Mouse (Mus musculus) cerebellum, adult 11-12 months (tissue): ENCODE measurements around the gene Vcpkmt.
A peak's percentile ranks its signal among the peaks of the same experiment; 100 is the strongest.

Experiments used
- DNase-seq: peaks from one replicate; pipeline ENCODE4 v3.0.0; 2022

Vcpkmt gene

GRCm38 (mm10) chr12:69537675-69538361, 45.0 kb downstream of the Vcpkmt start:
- no peak for DNase-seq

DNA sequence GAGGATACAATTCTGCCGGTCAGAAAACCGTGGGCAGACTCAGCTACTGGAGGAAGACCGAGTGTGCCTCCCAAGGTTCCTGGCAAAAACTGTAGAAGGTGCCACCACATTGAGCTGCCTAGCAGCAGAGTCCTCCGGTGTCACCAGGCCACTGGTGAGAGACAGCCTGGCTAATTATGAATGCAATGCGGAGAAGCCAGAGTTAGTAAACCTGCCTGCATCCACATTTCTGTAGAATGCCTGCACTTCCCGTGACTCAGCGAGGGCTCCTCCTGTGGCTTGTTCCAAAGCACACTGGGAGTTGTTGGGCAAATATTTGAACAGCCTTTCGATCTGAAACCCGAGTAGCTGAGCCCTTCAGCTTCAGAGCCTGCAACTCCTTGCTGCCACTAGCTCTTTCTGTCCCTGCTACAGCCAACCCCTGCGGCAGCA, 45.6 kb downstream of the Vcpkmt start:
- peak; percentile 71 for DNase-seq

DNA sequence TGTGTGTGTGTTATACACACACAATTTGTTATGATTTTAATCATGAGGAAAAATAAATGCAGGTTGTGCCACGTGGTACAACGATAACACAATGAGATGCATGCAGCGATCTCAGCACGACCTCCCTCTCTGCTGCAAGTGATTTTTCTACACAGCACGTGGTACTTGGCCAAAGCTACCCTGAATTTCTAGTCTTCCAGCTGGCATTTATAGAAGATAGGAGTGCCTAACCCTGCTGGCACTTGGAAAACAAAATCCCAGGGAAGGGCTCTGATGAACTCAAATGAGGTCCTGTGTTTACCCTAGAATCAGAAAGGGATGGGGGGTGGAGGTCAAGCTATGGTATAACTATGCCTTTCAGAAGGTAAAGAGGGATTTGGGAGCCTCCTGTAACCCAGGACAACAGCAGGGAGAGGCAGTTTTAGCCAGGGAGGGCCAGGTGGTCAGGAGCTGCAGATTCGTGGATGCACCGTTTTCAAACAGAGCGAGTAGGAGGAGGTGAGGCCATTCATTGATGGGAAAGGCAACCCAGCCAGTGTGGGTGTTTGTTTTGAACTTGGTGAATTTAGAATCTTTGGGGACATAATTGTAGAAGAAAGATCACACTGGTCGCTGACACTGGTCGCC, 46.1 kb downstream of the Vcpkmt start:
- DNase-seq: peak; percentile 58

GRCm38 (mm10) chr12:69533237-69533636, 49.6 kb downstream of the Vcpkmt start:
- DNase-seq: no peak

DNA sequence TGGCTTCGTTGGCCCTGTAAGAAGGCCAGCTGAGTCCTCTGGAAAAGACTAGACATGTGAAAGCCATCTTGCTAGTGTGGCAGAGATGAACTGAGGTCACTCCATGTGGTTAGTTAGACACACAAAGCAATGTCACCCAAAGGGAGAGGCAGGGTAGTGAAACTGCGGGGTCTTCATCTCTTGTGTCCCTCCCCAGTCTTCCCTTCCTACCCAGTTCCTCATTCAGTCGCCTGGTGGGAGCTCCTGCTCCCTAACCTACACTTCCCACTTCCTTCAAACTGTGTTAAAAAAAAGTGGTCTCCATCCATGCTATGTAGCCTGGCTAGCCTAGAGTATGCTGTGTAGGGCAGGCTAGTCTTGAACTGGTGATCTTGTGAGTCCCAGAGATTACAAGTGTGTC, 50.3 kb downstream of the Vcpkmt start:
- no peak for DNase-seq

DNA sequence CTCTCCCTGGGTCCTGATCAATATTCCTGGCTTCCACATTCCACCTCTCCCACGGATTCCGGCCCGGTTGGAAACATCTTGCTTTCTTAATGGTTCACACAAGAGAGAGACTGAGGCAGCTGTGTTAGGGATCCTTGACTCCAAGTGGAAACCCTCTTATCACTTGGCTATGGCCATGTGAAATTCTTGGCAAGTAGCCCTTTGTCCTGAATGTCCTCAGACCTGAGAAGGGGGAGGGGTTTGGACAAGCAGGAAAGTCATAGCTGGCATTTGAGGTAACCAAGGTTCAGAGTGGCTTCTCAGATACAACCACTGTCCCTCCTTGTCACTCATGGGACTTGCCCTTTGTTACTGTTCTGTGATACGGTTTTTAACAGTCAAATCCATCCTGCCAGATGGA, 50.7 kb downstream of the Vcpkmt start:
- no peak for DNase-seq

DNA sequence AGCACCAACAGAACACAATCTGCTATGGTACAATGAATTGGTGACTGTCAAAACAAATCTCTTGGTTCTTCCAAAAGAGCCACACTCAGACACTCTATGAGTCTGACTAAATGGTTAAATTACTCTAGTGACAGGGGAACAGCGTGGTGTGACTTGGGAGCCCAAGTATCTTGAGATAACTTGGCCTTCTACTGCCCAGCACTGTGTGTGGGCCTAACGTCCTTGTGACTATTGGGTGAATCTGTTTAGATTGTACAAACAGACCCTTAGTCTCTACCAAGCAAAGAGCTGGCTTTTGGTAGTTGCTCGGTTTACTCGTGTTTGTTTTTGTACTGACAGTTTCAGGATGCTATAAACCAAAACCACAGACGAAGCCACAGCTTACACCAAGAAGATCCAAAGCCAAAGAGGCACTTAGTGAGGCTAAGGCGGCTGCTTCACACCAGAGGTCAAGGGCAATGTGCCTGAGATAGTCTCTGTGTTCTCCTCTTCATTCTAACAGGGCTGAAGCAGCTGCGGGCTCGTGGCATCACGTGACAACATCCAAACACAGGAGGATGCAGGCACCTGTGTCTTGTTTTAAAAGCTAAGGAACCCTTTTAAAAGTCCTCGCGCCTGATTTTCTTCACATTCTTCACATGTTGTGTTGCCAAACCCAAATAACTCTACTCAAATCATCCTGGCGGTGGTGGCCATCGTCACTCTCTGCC, 53.0 kb downstream of the Vcpkmt start:
- DNase-seq: no peak

DNA sequence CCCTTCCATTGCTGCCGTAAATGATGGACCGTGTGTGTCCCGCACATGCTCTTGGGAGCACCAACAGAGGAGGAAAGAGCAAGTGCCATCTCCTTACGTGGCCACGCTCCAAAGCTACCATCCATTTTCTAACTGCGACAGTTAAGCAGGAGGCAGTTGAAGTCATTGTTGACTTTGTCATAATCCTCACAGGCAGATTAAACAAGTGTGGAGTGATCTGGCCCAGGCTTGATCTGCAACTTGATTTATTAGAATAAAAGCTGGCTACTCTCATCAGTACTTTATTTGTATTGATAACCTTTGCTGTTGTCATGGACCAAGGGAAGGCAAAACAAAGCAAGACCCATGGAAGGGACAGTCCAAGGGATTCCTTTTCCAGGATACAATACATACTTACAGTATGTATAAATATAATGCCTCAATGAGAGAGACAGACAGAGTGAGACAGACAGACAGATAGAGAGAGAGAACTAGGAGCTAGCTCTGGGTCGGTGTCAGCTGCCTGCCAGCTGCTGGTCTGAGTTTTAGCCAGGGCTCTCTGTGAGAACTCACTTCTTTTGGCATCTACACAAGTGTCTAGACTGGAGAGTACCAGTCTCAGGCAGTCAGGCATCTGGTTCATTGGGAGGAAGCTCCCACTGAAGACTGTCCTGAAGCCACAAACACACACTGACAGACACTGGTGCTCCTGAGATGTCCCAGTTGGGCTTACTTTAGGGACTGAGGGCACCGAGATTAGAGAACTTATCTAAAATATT, 54.4 kb downstream of the Vcpkmt start:
- no peak for DNase-seq
